Mouse (Mus musculus) heart, embryonic 13.5 days (tissue): ENCODE data around the gene Akip1. TPM values are rescaled to one million over a fixed set of nuclear protein-coding genes. Genes with fewer than 3 reads are reported as not detected.

Experiments used
- ATAC-seq: fragments of 200-750 bp; cut with Nextera tagmentation; 2 replicates; pipeline ENCODE4 v1.8.0; 2017; ENCODE audit warnings: moderate TSS enrichment; ENCODE audit not compliant: insufficient number of reproducible peaks, low FRiP score, low TSS enrichment; ENCODE audit errors: extremely low read depth
- H3K27ac ChIP-seq: fragments of 300-500 bp; sonication (generic); replicated peaks from 2 replicates; pipeline ENCODE4 v1.5.1; 2015; ENCODE audit warnings: moderate library complexity, mild to moderate bottlenecking, inconsistent platforms
- H3K27me3 ChIP-seq: fragments of 300-500 bp; sonication (generic); replicated peaks from 2 replicates; pipeline ENCODE4 v1.6.1; 2015; ENCODE audit warnings: mild to moderate bottlenecking, inconsistent platforms
- H3K36me3 ChIP-seq: fragments of 300-500 bp; sonication (generic); 2 replicates; pipeline ENCODE4 v1.6.1; 2015; ENCODE audit warnings: mild to moderate bottlenecking, inconsistent platforms
- H3K4me1 ChIP-seq: fragments of 300-500 bp; sonication (generic); 2 replicates; pipeline ENCODE4 v1.6.1; 2015; ENCODE audit warnings: inconsistent platforms
- H3K4me2 ChIP-seq: fragments of 300-500 bp; sonication (generic); 2 replicates; pipeline ENCODE4 v1.6.1; 2015; ENCODE audit warnings: inconsistent platforms, mild to moderate bottlenecking, moderate library complexity
- H3K4me3 ChIP-seq: fragments of 300-500 bp; sonication (generic); 2 replicates; pipeline ENCODE4 v1.5.1; 2015; ENCODE audit warnings: moderate library complexity, mild to moderate bottlenecking, inconsistent platforms
- H3K9ac ChIP-seq: fragments of 300-500 bp; sonication (generic); 2 replicates; pipeline ENCODE4 v1.6.1; 2015; ENCODE audit warnings: inconsistent platforms, mild to moderate bottlenecking, moderate library complexity
- H3K9me3 ChIP-seq: fragments of 300-500 bp; sonication (generic); 2 replicates; pipeline ENCODE4 v1.6.1; 2016; ENCODE audit warnings: inconsistent platforms
- WGBS: fragments of 180-500 bp; shearing (Covaris S2); methylation state at CpG from one replicate; pipeline ENCODE4 v1.1.7; 2015; ENCODE audit warnings: mixed read lengths; 5-methylcytosine and 5-hydroxymethylcytosine counted together
- polyA plus RNA-seq: library from polyadenylated mRNA; unstranded; fragments of >200 nt; fragmentation: Nextera tagmentation; extraction: Ambion mirVana; gene quantifications from 2 replicates; pipeline ENCODE4 v1.2.1, GENCODE M21; 2015

Akip1 gene
- polyA plus RNA-seq, 1 experiment from 2014 or later: 29.4 TPM

- Histone ChIP-seq H3K27ac (peak overlapping the region; percentile 82), H3K27me3 (no peaks in the 10 kb centered on the region), H3K9me3 (no peaks in the 10 kb centered on the region), H3K4me2 (no peak overlapping the region), H3K4me3 (no peak overlapping the region), H3K4me1 (peaks cover 53% of the 10 kb centered on the region), H3K9ac (no peak overlapping the region), H3K36me3 (peaks cover 41% of the 10 kb centered on the region)
- WGBS: 17% methylated on average over 3 of the region's 3 CpGs
- ATAC-seq: no peak
Observed at GRCm38 (mm10) chr7:109708961-109709382, 5.5 kb downstream of the Akip1 start.

- no peak overlapping the region for H3K4me2 ChIP-seq
- no peaks in the 10 kb centered on the region for H3K9me3 ChIP-seq
- no peak overlapping the region for H3K9ac ChIP-seq
- H3K27ac ChIP-seq: peak overlapping the region; percentile 82
- WGBS: 18% methylated on average over 1 of the region's 1 CpGs
- H3K4me1 ChIP-seq: peaks cover 42% of the 10 kb centered on the region
- H3K4me3 ChIP-seq: no peak overlapping the region
- H3K27me3 ChIP-seq: no peaks in the 10 kb centered on the region
- ATAC-seq: no peak
- H3K36me3 ChIP-seq: peaks cover 41% of the 10 kb centered on the region
Observed at GRCm38 (mm10) chr7:109710069-109710468, 6.6 kb downstream of the Akip1 start.

- Histone ChIP-seq H3K4me2 (no peak overlapping the region), H3K4me3 (no peak overlapping the region), H3K9me3 (no peaks in the 10 kb centered on the region), H3K9ac (no peak overlapping the region), H3K27me3 (no peaks in the 10 kb centered on the region), H3K4me1 (peaks cover 41% of the 10 kb centered on the region), H3K36me3 (peaks cover 41% of the 10 kb centered on the region), H3K27ac (no peak overlapping the region)
- ATAC-seq: no peak
- 89% methylated on average over 7 of the region's 7 CpGs for WGBS
Observed at GRCm38 (mm10) chr7:109712198-109712597, 8.7 kb downstream of the Akip1 start.

GRCm38 (mm10) chr7:109713434-109713982, 10.0 kb downstream of the Akip1 start:
- H3K27me3 ChIP-seq: no peaks in the 10 kb centered on the region
- H3K4me3 ChIP-seq: no peak overlapping the region
- 80% methylated on average over 2 of the region's 2 CpGs for WGBS
- H3K4me2 ChIP-seq: no peak overlapping the region
- H3K27ac ChIP-seq: no peak overlapping the region
- H3K9me3 ChIP-seq: no peaks in the 10 kb centered on the region
- peaks cover 27% of the 10 kb centered on the region for H3K4me1 ChIP-seq
- no peak overlapping the region for H3K9ac ChIP-seq
- ATAC-seq: no peak
- peaks cover 35% of the 10 kb centered on the region for H3K36me3 ChIP-seq

GRCm38 (mm10) chr7:109719286-109719685, 15.8 kb downstream of the Akip1 start:
- Histone ChIP-seq H3K36me3 (no peaks in the 10 kb centered on the region), H3K4me1 (no peaks in the 10 kb centered on the region), H3K4me2 (no peak overlapping the region), H3K27ac (no peak overlapping the region), H3K9me3 (no peaks in the 10 kb centered on the region), H3K4me3 (no peak overlapping the region), H3K9ac (no peak overlapping the region), H3K27me3 (no peaks in the 10 kb centered on the region)
- ATAC-seq: no peak
- 56% methylated on average over 9 of the region's 9 CpGs for WGBS

- H3K4me3 ChIP-seq: no peak overlapping the region
- H3K9ac ChIP-seq: no peak overlapping the region
- H3K9me3 ChIP-seq: no peaks in the 10 kb centered on the region
- ATAC-seq: no peak
- H3K4me1 ChIP-seq: no peaks in the 10 kb centered on the region
- no peaks in the 10 kb centered on the region for H3K27me3 ChIP-seq
- H3K36me3 ChIP-seq: no peaks in the 10 kb centered on the region
- no peak overlapping the region for H3K27ac ChIP-seq
- H3K4me2 ChIP-seq: no peak overlapping the region
- WGBS: 99% methylated on average over 2 of the region's 2 CpGs
Observed at GRCm38 (mm10) chr7:109722618-109723017, 19.1 kb downstream of the Akip1 start.

- Histone ChIP-seq H3K9ac (no peak overlapping the region), H3K4me3 (no peak overlapping the region), H3K27ac (no peak overlapping the region), H3K4me2 (no peak overlapping the region), H3K4me1 (no peaks in the 10 kb centered on the region), H3K9me3 (no peaks in the 10 kb centered on the region), H3K36me3 (no peaks in the 10 kb centered on the region), H3K27me3 (no peaks in the 10 kb centered on the region)
- 91% methylated on average over 8 of the region's 8 CpGs for WGBS
- no peak for ATAC-seq
Observed at GRCm38 (mm10) chr7:109723114-109723513, 19.6 kb downstream of the Akip1 start.

GRCm38 (mm10) chr7:109723697-109724096, 20.2 kb downstream of the Akip1 start, which contains the start of gene BC051019:
BC051019 (minus strand) TSS chr7:109723850.
- H3K27ac ChIP-seq: no peak within 1 kb of the TSS
- H3K9ac ChIP-seq: no peak within 1 kb of the TSS
- H3K4me1 ChIP-seq: 0 out of 2 replicates have a peak, but pooled peaks cover under 1% of the 10 kb centered on the region
- no peaks in the 10 kb centered on the region for H3K27me3 ChIP-seq
- no peaks in the 10 kb centered on the region for H3K36me3 ChIP-seq
- no peaks in the 10 kb centered on the region for H3K9me3 ChIP-seq
- no peak within 1 kb of the TSS for H3K4me3 ChIP-seq
- WGBS: 90% methylated on average over 5 of the region's 5 CpGs
- no peak within 1 kb of the TSS for H3K4me2 ChIP-seq
- no peak for ATAC-seq

GRCm38 (mm10) chr7:109731626-109732025, 28.1 kb downstream of the Akip1 start, which contains the start of gene Ascl3:
Ascl3 (minus strand) TSS chr7:109731726.
- Histone ChIP-seq H3K27ac (no peak within 1 kb of the TSS), H3K9me3 (no peaks in the 10 kb centered on the region), H3K4me3 (no peak within 1 kb of the TSS), H3K4me2 (no peak within 1 kb of the TSS), H3K27me3 (no peaks in the 10 kb centered on the region), H3K4me1 (peaks cover 17% of the 10 kb centered on the region), H3K36me3 (peaks cover 13% of the 10 kb centered on the region), H3K9ac (peak within 1 kb of the TSS; percentile 44; the same call in 1 of the 2 replicates)
- 80% methylated on average over 5 of the region's 5 CpGs for WGBS
- no peak for ATAC-seq

- Histone ChIP-seq H3K4me1 (peaks cover 6% of the 10 kb centered on the region), H3K27me3 (no peaks in the 10 kb centered on the region), H3K4me3 (no peak overlapping the region), H3K9me3 (no peaks in the 10 kb centered on the region), H3K36me3 (peaks cover 32% of the 10 kb centered on the region), H3K27ac (no peak overlapping the region), H3K9ac (no peak overlapping the region), H3K4me2 (no peak overlapping the region)
- no peak for ATAC-seq
- WGBS: 76% methylated on average over 4 of the region's 4 CpGs
Observed at GRCm38 (mm10) chr7:109734806-109735205, 31.3 kb downstream of the Akip1 start.

- no peak overlapping the region for H3K4me2 ChIP-seq
- H3K4me3 ChIP-seq: no peak overlapping the region
- peaks cover 71% of the 10 kb centered on the region for H3K36me3 ChIP-seq
- no peak overlapping the region for H3K27ac ChIP-seq
- no peaks in the 10 kb centered on the region for H3K27me3 ChIP-seq
- H3K9me3 ChIP-seq: no peaks in the 10 kb centered on the region
- H3K9ac ChIP-seq: no peak overlapping the region
- no peaks in the 10 kb centered on the region for H3K4me1 ChIP-seq
- WGBS: 64% methylated on average over 5 of the region's 5 CpGs
- ATAC-seq: no peak
Observed at GRCm38 (mm10) chr7:109739822-109740370, 36.4 kb downstream of the Akip1 start.

GRCm38 (mm10) chr7:109741060-109741459, 37.6 kb downstream of the Akip1 start:
- Histone ChIP-seq H3K36me3 (peaks cover 75% of the 10 kb centered on the region), H3K4me3 (no peak overlapping the region)

More at GRCm38 (mm10) chr7:109741060-109741459, 37.6 kb downstream of the Akip1 start:
- no peak overlapping the region for H3K9ac ChIP-seq
- H3K27me3 ChIP-seq: no peaks in the 10 kb centered on the region
- WGBS: 77% methylated on average over 1 of the region's 1 CpGs
- no peak overlapping the region for H3K4me2 ChIP-seq
- no peak for ATAC-seq
- no peaks in the 10 kb centered on the region for H3K9me3 ChIP-seq
- H3K4me1 ChIP-seq: no peaks in the 10 kb centered on the region
- H3K27ac ChIP-seq: no peak overlapping the region
